Mouse (Mus musculus): ENCODE measurements around the gene Rsf1. TPM values are rescaled to one million over a fixed set of nuclear protein-coding genes. Genes with fewer than 3 reads are reported as not detected.

Rsf1 gene
- total RNA-seq, 2 experiments from 2014 or later = 18.8 to 19.6 TPM

- DNase-seq = no peak
Observed at GRCm38 (mm10) chr7:97632897-97633296, 53.2 kb downstream of the Rsf1 start.

- no peak for DNase-seq
Observed at GRCm38 (mm10) chr7:97645060-97645459, 65.4 kb downstream of the Rsf1 start.

- DNase-seq = no peak
Observed at GRCm38 (mm10) chr7:97647656-97648055, 68.0 kb downstream of the Rsf1 start.

- no peak for DNase-seq
Observed at GRCm38 (mm10) chr7:97650729-97651128, 71.0 kb downstream of the Rsf1 start.

GRCm38 (mm10) chr7:97656144-97656543 is 76.5 kb downstream of the Rsf1 start:
- DNase-seq = no peak

- no peak for DNase-seq
Observed at GRCm38 (mm10) chr7:97661634-97662033, 81.9 kb downstream of the Rsf1 start.

- no peak for DNase-seq
Observed at GRCm38 (mm10) chr7:97679239-97679638, 99.5 kb downstream of the Rsf1 start.

- DNase-seq = no peak
Observed at GRCm38 (mm10) chr7:97687831-97688230, 108.1 kb downstream of the Rsf1 start.

GRCm38 (mm10) chr7:97695441-97695840 is 115.8 kb downstream of the Rsf1 start:
- no peak for DNase-seq

GRCm38 (mm10) chr7:97696133-97696505 is 116.4 kb downstream of the Rsf1 start:
- no peak for DNase-seq

- DNase-seq = peak; percentile 96
Observed at GRCm38 (mm10) chr7:97696506-97697254, 117.0 kb downstream of the Rsf1 start, which contains the start of gene Clns1a. Gene Clns1a (plus strand): TSS chr7:97696634.

- DNase-seq = no peak
Observed at GRCm38 (mm10) chr7:97700173-97700572, 120.5 kb downstream of the Rsf1 start.

- DNase-seq = no peak
Observed at GRCm38 (mm10) chr7:97701106-97701505, 121.4 kb downstream of the Rsf1 start.

GRCm38 (mm10) chr7:97707123-97707522 is 127.4 kb downstream of the Rsf1 start:
- DNase-seq = no peak

GRCm38 (mm10) chr7:97707809-97708208 is 128.1 kb downstream of the Rsf1 start:
- no peak for DNase-seq

GRCm38 (mm10) chr7:97709204-97709603 is 129.5 kb downstream of the Rsf1 start:
- DNase-seq = no peak

- DNase-seq = no peak
Observed at GRCm38 (mm10) chr7:97714651-97715050, 135.0 kb downstream of the Rsf1 start.

GRCm38 (mm10) chr7:97717326-97717725 is 137.6 kb downstream of the Rsf1 start:
- no peak for DNase-seq

GRCm38 (mm10) chr7:97719078-97719477 is 139.4 kb downstream of the Rsf1 start:
- no peak for DNase-seq

GRCm38 (mm10) chr7:97720109-97720508 is 140.4 kb downstream of the Rsf1 start:
- no peak for DNase-seq

GRCm38 (mm10) chr7:97722278-97722918 is 142.7 kb downstream of the Rsf1 start:
- no peak for DNase-seq

GRCm38 (mm10) chr7:97723646-97724538 is 144.2 kb downstream of the Rsf1 start:
- no peak for DNase-seq

GRCm38 (mm10) chr7:97725401-97725800 is 145.7 kb downstream of the Rsf1 start:
- no peak for DNase-seq
